Mouse (Mus musculus) lung, postnatal 4 days (tissue): ENCODE data around the gene Safb2.

ENCODE experiments used
- DNase-seq, 2 experiments: peaks; one replicate each; pipeline ENCODE4 v3.0.0; 2021

The Safb2 gene

DNA sequence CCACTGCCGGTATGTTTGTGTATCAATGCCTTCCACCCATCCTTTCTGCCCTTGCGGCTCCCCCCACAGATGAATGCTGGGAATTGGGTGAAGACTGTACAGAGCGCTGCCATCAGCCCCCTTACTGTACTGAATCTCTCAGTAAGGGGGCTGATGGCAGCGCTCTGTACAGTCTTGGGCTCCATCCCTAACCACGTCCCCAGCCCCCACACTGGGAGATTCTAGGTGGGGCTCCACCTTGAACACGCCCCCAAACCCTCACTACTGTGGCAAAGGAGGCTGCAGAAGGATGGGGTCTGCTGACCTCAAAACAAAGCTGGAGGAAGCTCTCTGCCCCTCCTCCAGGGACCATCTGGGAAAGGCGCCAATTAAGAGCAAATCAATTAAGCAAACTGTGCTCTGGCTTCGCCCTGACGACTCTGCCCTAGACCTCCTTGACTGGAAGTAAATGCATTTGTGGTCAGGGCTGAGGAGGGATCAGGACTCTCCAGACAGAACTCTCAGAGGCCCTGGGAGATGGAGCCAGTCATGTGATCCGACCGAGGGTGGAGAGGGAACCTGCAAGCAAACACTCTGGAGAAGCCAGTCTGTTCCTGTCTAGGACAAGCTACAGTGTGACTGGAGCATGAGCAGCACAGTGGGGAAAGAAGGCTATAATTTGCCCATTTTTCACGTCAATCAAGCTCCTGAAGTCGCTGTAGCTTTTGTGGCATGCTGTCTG lies 68.5 kb downstream of the Safb2 start:
- DNase-seq = no peak

GRCm38 (mm10) chr17:56514916-56515315 lies 69.5 kb downstream of the Safb2 start:
- no peak for DNase-seq

GRCm38 (mm10) chr17:56514330-56514729 lies 70.1 kb downstream of the Safb2 start:
- DNase-seq = no peak

DNA sequence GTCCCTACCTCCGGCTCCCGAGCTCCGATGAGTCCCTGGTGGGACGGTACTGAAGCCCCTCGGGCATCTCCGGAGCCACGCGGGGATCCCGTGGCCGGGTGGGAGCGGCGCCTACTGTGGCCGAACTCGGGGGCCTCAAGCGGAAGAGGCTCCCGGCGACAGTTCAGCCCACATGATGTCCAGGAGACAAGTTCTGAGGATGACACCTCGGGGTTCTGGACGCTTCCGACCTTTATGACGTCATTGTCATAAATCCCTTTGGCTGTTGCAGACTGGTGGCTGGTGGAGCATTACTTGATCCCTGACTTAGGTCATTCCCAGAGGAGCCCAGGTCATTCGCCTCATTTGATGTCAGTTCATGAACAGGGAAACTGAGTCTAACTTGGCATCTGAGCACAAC lies 72.1 kb downstream of the Safb2 start, which contains the start of gene Znrf4:
Gene Znrf4, minus strand, starts transcription at position 122 of the 400 bp plus-strand sequence.
- no peak for DNase-seq

- no peak for DNase-seq
These were observed 72.7 kb downstream of the Safb2 start for GRCm38 (mm10) chr17:56511707-56512090.

DNA sequence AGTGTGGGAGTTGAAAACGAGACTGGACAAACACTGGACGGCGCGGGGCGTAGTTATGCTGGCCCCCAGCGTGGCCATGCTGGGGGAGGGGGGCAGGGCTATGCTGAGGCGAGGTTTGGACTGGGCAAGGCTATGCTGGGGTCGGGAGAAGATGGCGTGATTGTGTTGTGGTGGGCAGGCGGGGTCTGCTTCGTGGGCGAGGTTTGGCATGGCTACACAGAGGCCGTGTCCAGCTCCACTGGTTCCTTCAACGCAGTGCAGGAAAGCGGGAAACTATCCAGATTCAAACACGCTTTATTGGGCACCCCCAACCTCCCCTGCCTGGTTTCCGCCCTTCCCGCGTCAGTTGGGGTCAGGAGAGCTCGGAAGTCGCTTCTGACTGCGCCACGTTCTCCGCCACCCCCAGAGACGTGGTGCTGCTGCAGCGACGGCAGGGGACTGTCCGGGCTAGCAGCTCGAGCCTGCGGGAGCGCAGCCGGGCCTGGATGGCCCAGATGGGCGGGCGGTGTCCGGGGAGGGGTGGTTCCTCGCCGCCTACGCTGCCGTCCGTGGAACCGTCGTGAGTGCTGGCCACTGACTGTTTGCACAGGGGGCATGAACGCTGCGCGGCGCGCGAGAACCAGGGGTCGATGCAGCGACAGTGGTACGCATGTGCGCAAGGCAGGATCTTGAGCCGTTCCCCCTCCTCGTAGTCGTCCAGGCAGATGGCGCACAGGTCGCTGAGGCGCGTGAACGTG lies 73.2 kb downstream of the Safb2 start:
- peak; percentile 23 to 30 for DNase-seq
